Mouse (Mus musculus) gonadal fat pad, adult 2 months (tissue): Measurements from ENCODE around the gene Washc1. TPM values are rescaled to one million over a fixed set of nuclear protein-coding genes. Genes with fewer than 3 reads are reported as not detected.
"Not testable (repeated sequence)": the region's sequence is repeated elsewhere in the genome, so short reads cannot be mapped to it uniquely, and the experiment has no call there.

Source experiments
- DNase-seq: peaks from one replicate; pipeline ENCODE4 v3.0.0-alpha.2; 2012; ENCODE audit warnings: low read depth
- polyA plus RNA-seq: library from polyadenylated mRNA; depleted of rRNA; stranded (reverse); fragments of >200 nt; gene quantifications from 2 replicates; pipeline ENCODE4 v1.2.3, GENCODE M21; 2012; rRNA removed

Washc1 gene
- polyA plus RNA-seq, result 37.1 and 45.8 TPM in 2 replicates

GRCm38 (mm10) chr17:66111402-66111959 lies at the start of gene Washc1:
Gene Washc1 (plus strand): TSS chr17:66111545.
- no peak for DNase-seq

- DNase-seq, result no peak
Observed at GRCm38 (mm10) chr17:66065115-66065514, 46.2 kb upstream of the Washc1 start.

GRCm38 (mm10) chr17:66069036-66069435 lies 42.3 kb upstream of the Washc1 start:
- not testable (repeated sequence) for DNase-seq

- DNase-seq, result no peak
Observed at GRCm38 (mm10) chr17:66073971-66074370, 37.4 kb upstream of the Washc1 start.

- DNase-seq, result no peak
Observed at GRCm38 (mm10) chr17:66075827-66076173, 35.5 kb upstream of the Washc1 start.

GRCm38 (mm10) chr17:66076174-66076927 lies 35.0 kb upstream of the Washc1 start:
- no peak for DNase-seq

GRCm38 (mm10) chr17:66076934-66077333 lies 34.4 kb upstream of the Washc1 start, which contains the start of gene Ankrd12:
Gene Ankrd12 (minus strand): TSS chr17:66077089.
- DNase-seq, result no peak

- no peak for DNase-seq
Observed at GRCm38 (mm10) chr17:66077437-66077850, 33.9 kb upstream of the Washc1 start.

GRCm38 (mm10) chr17:66084486-66084885 lies 26.9 kb upstream of the Washc1 start:
- no peak for DNase-seq

- DNase-seq, result no peak
Observed at GRCm38 (mm10) chr17:66085038-66085437, 26.3 kb upstream of the Washc1 start.

- no peak for DNase-seq
Observed at GRCm38 (mm10) chr17:66090251-66090650, 21.1 kb upstream of the Washc1 start.

- DNase-seq, result no peak
Observed at GRCm38 (mm10) chr17:66091392-66091791, 20.0 kb upstream of the Washc1 start.

- no peak for DNase-seq
Observed at GRCm38 (mm10) chr17:66092065-66092464, 19.3 kb upstream of the Washc1 start.

GRCm38 (mm10) chr17:66092664-66093063 lies 18.7 kb upstream of the Washc1 start:
- DNase-seq, result no peak

- no peak for DNase-seq
Observed at GRCm38 (mm10) chr17:66100566-66101379, 10.6 kb upstream of the Washc1 start.

GRCm38 (mm10) chr17:66101380-66102330 lies 9.7 kb upstream of the Washc1 start, which contains the start of gene Ndufv2:
Gene Ndufv2 (minus strand): TSS chr17:66101559.
- DNase-seq, result no peak

GRCm38 (mm10) chr17:66104076-66104475 lies 7.3 kb upstream of the Washc1 start:
- no peak for DNase-seq

- no peak for DNase-seq
Observed at GRCm38 (mm10) chr17:66106601-66107267, 4.6 kb upstream of the Washc1 start.

- DNase-seq, result no peak
Observed at GRCm38 (mm10) chr17:66107466-66107865, 3.9 kb upstream of the Washc1 start.

- no peak for DNase-seq
Observed at GRCm38 (mm10) chr17:66108198-66108597, 3.1 kb upstream of the Washc1 start.

GRCm38 (mm10) chr17:66110746-66111145 lies 599 bp upstream of the Washc1 start:
- no peak for DNase-seq
